Mouse (Mus musculus): ENCODE results near the gene Wbp1. TPM values are rescaled to one million over a fixed set of nuclear protein-coding genes. Genes with fewer than 3 reads are reported as not detected.

Gene Wbp1
- total RNA-seq, 4 experiments from 2014 or later: 47.2 to 57.7 (median 52.1) TPM

GRCm38 (mm10) chr6:83141636-83142035 is 20.3 kb upstream of the Wbp1 start:
- no peak for DNase-seq (ENCODE audit: low spot score in 2 of 2)

GRCm38 (mm10) chr6:83140044-83140443 is 18.7 kb upstream of the Wbp1 start:
- no peak for DNase-seq (ENCODE audit: low spot score in 2 of 2)

DNA sequence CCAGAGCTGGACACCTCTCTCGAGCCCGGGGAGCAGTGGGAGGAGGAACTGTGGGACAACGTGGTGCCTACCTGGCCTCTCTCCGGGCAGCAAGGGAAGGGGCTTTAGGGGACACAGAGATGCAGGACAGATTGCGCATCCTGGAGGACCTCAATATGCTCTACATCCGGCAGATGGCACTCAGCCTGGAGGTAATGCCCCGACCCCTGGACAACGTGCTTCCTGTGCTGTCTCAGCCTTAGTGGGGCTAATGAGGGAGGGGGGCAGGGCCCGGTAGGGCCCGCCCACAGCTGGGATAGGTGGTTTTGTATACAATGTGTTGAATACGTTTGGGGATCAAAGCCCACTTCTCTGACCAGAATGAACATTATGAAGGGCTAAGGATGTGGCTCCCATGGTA is 16.7 kb upstream of the Wbp1 start:
- DNase-seq (ENCODE audit: low spot score in 2 of 2): no peak

GRCm38 (mm10) chr6:83137576-83137950 is 16.2 kb upstream of the Wbp1 start:
- peak; percentile 76 to 84 for DNase-seq (ENCODE audit: low spot score in 2 of 2)

- DNase-seq (ENCODE audit: low spot score in 2 of 2): no peak
Observed at GRCm38 (mm10) chr6:83136881-83137575, 15.7 kb upstream of the Wbp1 start.

- DNase-seq (ENCODE audit: low spot score in 2 of 2): no peak
Observed at GRCm38 (mm10) chr6:83136291-83136880, 15.0 kb upstream of the Wbp1 start.

- no peak for DNase-seq (ENCODE audit: low spot score in 2 of 2)
Observed at GRCm38 (mm10) chr6:83135571-83136161, 14.3 kb upstream of the Wbp1 start.

- DNase-seq (ENCODE audit: low spot score in 2 of 2): no peak
Observed at GRCm38 (mm10) chr6:83134951-83135513, 13.7 kb upstream of the Wbp1 start, which contains the start of gene Rtkn. Rtkn (plus strand) TSS chr6:83135463.

DNA sequence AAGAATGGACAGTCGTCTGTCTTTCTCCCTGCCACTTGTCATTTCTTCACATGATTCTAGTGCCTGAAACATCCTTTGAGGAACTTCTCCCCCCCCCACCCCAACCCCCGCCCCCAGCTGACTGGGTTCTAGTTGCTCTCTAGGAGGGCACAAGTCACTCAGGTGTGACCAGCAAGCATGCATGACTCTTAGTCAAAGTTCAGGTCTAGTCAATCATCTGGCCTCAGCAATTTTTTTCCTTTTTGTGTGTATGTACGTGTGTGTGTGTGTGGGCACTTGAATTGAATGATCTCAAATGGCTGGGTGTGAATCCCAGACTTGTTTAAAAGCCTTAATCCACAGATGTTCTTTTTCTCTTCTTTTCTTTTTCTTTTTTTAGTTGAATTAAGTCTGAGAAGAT is 12.9 kb upstream of the Wbp1 start:
- no peak for DNase-seq (ENCODE audit: low spot score in 2 of 2)

GRCm38 (mm10) chr6:83132176-83132919 is 11.0 kb upstream of the Wbp1 start:
- no peak for DNase-seq (ENCODE audit: low spot score in 2 of 2)

DNA sequence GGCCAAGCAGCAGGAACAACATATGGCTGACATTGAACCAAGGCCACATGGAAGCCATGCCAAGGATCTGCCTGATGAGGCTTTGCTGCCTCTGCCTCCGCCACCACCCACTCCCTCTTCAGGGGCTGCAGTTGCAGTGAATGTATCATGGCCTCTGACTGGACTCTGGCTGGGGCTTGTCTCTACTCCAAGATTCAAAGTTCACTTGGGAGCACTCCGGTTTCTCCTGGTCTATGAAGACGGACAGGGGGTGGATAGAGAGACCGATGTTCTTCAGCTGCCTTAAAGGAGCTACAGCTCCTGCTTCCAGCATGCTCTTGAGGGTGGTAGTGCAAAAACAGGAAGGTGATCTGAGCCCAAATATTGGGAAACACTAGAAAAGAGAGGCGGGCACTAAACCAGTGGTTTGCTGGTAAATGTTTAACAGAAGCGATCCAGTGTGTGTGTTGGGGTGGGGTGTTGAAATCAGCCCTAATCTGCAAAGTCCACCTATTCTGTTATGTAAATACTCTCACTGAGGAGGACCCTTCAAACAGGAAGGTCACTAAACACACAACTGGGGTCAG is 10.2 kb upstream of the Wbp1 start:
- DNase-seq (ENCODE audit: low spot score in 2 of 2): no peak

DNA sequence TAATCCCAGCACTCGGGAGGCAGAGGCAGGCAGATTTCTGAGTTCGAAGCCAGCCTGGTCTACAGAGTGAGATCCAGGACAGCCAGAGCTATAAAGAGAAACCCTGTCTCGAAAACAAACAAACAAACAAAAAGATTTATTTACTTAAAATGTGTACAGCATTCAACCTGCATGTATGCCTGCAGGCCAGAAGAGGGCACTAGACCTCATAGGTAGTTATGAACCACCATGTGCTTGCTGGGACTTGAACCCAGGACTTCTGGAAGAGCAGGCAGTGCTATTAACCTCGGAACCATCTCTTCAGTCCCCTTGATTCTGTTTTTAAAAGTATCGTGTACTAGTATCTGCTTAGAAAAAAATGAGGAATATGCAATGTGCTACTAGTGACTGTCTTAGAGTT is 6.1 kb upstream of the Wbp1 start:
- no peak for DNase-seq (ENCODE audit: low spot score in 2 of 2)

GRCm38 (mm10) chr6:83125331-83125730 is 4.0 kb upstream of the Wbp1 start, which contains the start of gene Ino80b:
Ino80b (minus strand) TSS chr6:83125431.
- no peak for DNase-seq (ENCODE audit: low spot score in 2 of 2)

DNA sequence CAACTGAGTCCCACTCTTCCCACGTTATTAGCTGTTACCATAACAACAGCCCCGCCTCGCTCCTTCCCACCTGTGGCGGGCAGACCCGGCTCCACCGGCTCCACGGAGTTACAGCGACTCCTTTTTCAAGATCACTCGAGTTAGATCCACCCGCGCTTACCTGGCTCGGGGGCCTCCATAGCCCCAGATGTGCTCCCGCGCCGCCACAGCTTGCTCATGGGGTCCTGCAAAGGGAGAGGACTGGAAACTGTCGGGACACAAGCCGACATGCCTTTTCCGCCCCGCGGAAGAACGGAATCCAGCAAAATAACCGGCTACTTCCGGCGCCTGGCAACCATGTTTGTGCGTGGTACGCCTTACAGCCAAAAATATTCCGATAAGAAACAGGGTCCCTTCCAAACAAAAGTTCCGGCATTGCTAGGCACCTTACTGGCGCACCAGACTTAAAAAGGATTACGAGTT is 3.5 kb upstream of the Wbp1 start:
- peak; percentile 89 to 91 for DNase-seq (ENCODE audit: low spot score in 2 of 2)

GRCm38 (mm10) chr6:83122961-83123360 is 1.6 kb upstream of the Wbp1 start:
- no peak for DNase-seq (ENCODE audit: low spot score in 2 of 2)

GRCm38 (mm10) chr6:83121863-83122710 is 728 bp upstream of the Wbp1 start:
- DNase-seq (ENCODE audit: low spot score in 2 of 2): no peak

- DNase-seq (ENCODE audit: low spot score in 2 of 2): no peak
Observed at GRCm38 (mm10) chr6:83119734-83120051, 1.7 kb downstream of the Wbp1 start.

GRCm38 (mm10) chr6:83118825-83119733 is 2.3 kb downstream of the Wbp1 start:
- no peak for DNase-seq (ENCODE audit: low spot score in 2 of 2)

DNA sequence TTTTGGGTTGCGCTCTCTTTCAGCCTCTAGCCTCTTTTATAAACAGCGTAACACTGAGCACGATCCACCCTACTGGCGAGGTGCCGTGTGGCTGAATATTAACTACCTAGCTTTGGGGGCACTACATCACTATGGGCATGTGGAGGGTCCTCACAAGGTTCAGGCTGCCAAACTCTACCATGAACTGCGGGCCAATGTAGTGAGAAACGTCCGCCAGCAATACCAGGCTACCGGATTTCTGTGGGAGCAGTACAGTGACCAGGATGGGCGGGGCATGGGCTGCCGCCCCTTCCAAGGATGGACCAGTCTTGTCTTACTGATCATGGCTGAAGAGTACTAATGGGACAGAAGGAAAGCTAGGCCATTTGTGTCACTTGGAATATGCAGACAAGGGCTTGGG is 3.0 kb downstream of the Wbp1 start:
- no peak for DNase-seq (ENCODE audit: low spot score in 2 of 2)
